Mouse (Mus musculus) kidney, adult 18-20 months (tissue): ENCODE measurements around the gene Ctdspl.

Experiments used
- DNase-seq: peaks from one replicate; pipeline ENCODE4 v3.0.0; 2021

The Ctdspl gene

GRCm38 (mm10) chr9:119031772-119032171, 105.5 kb downstream of the Ctdspl start:
- DNase-seq, result peak; percentile 48

DNA sequence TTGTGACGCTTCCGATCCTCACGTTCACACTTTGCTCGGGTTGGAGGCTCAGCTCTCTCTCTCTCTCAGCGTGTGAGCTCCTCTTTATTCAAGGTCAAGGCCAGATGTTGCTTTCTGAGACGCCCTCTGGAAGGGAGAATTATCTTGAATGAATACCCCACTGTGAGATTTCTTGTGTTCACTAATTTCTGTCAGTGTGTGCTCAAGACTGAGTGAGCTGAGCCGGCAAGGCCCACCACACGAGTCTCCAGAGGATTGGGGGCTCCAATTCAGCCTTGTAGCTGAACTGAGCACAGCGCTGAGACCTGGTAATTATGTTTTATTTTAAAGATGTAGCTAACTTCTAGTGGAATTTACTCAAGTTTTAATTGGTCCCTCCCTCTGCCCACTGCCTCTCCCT, 106.3 kb downstream of the Ctdspl start:
- DNase-seq, result no peak

DNA sequence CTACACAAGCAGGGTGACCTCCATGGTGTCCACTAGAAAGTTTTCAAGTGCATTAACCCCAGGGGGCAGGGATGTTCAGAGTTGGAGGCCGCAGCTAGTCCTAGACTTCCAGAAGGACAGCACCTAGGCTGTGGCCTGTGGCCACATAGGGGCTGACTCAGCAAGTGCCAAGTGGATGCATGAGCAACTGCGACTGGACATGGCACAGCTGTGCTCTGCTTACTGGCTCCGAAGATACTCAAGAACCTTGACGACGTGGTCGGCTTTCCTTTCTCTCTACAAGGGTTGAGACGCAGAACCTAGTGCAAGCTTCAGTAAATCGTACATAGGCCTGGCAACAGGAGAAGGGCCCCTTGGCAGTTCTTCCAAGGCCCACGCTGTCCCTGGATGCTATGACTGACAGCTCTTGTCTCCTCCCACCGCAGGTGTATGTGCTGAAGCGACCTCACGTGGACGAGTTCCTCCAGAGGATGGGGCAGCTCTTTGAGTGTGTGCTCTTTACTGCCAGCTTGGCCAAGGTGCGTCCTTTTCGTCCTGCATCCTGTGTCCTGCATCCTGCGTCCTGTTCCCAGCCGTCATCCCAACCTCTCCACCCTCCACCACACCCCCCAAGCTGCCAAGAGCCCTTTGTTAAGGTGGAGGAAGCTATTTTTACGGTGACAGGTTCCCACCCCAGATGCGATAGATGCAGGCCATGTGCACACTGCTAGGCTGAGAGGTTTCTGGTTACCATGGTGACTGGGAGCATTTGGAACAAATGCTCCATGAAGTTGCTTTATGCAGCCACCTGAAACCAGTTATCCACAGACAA, 107.1 kb downstream of the Ctdspl start:
- no peak for DNase-seq

- no peak for DNase-seq
Measured at GRCm38 (mm10) chr9:119034069-119034468, 107.8 kb downstream of the Ctdspl start.

- no peak for DNase-seq
Measured at GRCm38 (mm10) chr9:119034676-119035665, 108.7 kb downstream of the Ctdspl start.

- DNase-seq, result peak; percentile 55
Measured at GRCm38 (mm10) chr9:119035836-119036235, 109.6 kb downstream of the Ctdspl start.

GRCm38 (mm10) chr9:119037076-119037730, 111.0 kb downstream of the Ctdspl start:
- DNase-seq, result no peak

- no peak for DNase-seq
Measured at GRCm38 (mm10) chr9:119038574-119038973, 112.3 kb downstream of the Ctdspl start.

DNA sequence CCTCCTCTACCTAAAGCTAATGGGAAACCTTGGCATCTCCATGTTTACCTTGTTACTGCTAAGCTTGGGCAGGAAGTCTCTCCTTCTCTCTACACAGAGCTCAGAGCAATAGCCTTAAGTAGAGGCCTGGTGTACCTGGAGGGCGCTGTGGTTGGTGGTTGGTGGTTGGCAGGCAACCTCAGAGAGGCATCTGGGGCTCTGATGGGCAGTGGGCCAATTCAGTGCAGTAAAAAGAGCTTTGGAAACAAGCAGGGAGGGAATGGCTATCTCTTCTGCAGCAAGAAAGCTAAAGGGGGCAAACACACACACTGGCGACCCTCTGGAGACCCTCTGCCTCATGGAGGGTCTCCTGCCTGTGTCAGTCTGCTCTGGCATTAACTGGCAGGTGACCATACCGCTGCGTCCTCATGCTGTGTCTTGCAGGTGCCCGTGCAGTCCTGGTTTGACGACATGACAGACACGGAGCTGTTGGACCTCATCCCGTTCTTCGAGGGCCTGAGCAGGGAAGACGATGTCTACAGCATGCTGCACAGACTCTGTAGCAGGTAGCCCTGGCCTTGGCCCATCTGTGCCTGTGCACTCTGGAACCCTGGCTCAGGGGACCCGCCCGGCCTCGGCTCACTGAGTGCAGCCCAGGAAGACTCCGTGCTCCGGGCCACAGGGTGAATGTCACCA, 114.0 kb downstream of the Ctdspl start:
- no peak for DNase-seq

- DNase-seq, result no peak
Measured at GRCm38 (mm10) chr9:119048182-119048903, 122.1 kb downstream of the Ctdspl start.

GRCm38 (mm10) chr9:119051158-119051557, 124.9 kb downstream of the Ctdspl start:
- DNase-seq, result no peak

DNA sequence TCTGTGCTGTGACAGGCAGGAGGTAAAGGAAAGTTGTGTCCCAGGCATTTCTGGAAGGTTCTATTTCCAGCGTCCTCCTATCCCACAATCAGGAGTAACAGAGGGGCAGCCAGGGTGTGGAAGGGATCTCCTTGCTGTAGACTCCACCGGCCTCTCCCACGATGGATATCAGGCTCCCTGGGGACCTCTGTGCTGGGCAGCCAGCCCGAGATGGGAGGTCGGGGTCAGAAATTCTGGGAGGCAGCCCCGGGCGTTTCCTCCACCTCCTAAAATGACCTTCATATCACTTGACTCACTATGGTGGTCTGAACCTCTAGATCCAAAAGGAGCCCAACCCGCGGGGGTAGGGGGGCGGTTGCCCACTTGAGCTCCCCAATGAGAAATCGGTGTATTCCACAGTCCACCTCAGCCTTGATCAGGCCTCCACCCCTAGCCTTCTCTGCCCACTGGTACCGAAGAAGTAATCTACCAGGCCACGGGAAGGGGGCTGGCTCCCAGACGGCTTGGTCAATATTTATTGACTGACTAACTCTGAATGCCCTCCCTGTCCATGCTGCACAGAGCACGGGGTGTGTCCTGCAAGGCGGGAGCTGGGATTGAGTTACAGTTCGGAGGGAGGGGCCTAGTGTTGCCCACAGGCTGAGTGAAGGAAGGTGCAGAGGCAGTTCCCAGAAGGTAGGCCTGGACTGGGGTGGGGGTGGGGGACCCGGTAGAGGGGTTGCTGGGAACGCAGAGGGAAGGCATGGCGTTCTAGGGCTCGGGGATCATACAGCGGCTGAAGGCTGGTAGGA, 126.1 kb downstream of the Ctdspl start, which contains the start of gene Vill:
Gene Vill, plus strand, starts transcription at position 625 of the 791 bp plus-strand sequence.
- DNase-seq, result peak; percentile 59

DNA sequence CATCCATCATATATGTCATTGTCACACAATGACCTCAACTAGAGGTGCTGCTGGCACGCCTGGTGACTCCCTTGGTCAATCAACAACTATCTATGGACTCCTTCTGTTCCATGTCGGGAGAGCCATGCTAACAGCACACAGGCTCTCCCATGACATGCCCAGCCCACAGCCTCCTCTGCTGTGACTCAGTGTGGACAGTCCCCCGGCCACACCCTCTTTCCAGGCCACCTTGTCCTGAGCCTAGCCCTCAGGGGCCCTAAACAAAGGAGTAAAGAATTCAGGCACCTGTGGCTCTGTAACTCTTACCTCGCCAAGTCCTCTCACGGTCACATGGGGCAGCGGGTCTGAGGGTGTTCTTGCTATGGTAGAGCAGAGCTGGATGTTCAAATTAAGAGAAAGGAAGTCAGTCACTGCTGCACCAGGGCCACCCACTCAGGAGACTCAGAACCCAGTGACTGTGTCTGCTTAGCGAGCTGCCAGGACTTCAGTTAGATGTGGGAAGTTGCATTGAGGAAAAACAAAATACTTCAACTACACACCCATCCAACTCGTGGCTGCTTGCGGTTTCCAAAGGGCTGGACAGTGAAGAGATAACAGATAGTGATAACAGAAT, 127.8 kb downstream of the Ctdspl start:
- DNase-seq, result no peak

- DNase-seq, result no peak
Measured at GRCm38 (mm10) chr9:119055336-119055735, 129.1 kb downstream of the Ctdspl start.

- no peak for DNase-seq
Measured at GRCm38 (mm10) chr9:119058245-119058644, 132.0 kb downstream of the Ctdspl start.

GRCm38 (mm10) chr9:119060701-119061100, 134.4 kb downstream of the Ctdspl start:
- peak; percentile 31 for DNase-seq

DNA sequence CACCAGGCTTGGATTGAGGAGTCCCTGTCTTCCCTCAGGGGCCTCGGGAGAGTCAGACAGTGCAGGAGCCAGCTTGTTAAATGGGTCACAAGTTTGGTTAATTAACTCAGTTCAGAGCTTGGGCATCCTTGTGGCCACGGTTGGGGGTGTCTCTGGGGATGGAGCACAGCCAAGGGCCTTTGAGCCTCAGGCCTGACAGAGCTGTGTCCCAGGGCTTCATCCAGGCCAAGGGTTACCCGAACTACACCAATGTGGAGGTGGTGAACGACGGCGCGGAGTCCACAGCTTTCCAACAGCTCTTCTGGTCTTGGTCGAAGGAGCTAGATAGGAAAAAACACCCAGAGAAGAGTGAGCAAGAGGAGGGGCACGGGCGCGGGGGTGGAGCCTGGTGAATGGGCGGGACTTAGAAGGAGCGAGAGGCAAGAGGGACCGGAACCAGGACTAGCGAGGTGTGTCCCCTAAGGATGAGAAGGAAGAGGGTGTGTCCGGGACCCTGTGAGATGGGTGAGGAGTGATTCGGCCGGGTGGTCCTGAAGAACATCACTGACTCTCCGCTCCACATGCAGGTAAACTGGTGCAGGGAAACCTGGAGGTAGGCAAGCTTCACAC, 136.9 kb downstream of the Ctdspl start:
- peak; percentile 66 for DNase-seq

DNA sequence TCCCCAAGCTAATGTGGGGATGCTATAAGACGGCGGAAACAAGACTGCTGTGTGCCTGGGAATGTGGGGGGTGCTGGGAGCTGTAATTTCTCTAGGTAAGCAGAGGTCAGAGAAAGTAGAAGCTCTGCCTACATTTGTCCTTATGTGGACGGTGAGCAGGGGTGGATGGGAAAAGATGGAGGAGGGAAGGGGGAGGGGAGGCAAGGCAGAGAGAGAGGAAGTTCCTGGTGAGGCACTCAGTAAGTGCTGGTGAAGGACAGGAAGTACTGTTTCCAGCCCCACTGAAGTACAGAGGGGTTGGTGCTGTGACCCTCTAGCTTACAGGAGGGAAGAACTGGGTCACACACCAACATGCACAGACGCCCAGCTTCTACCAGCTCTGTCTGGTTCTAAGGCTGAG, 138.0 kb downstream of the Ctdspl start:
- no peak for DNase-seq

DNA sequence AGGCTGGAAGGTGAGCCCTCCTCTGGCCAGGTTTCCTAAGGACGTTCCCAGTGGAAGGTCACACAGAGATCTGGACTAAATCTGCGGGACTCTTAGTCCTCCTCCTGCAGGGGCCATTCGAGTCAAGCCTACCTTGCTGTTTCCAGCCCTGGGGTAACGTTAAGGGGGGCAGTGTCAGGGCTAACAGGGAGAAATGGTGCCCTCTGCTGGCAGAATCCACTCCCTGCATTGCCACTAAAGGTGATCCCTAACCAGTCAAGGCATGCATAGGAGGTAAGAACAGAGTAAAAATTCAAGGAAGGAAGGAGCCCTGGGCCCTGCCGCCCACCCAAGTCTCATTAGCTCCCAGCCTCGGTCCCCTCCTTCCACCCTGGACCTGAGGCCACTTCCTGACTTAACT, 141.3 kb downstream of the Ctdspl start:
- DNase-seq, result peak; percentile 86

GRCm38 (mm10) chr9:119068266-119068665, 142.0 kb downstream of the Ctdspl start:
- DNase-seq, result no peak
